Mouse (Mus musculus) midbrain, embryonic 11.5 days (tissue): Measurements from ENCODE around the gene Agbl4. TPM values are rescaled to one million over a fixed set of nuclear protein-coding genes. Genes with fewer than 3 reads are reported as not detected.

Experiments used
- ATAC-seq: fragments of 200-750 bp; cut with Nextera tagmentation; 2 replicates; pipeline ENCODE4 v1.8.0; 2017; ENCODE audit warnings: moderate TSS enrichment, moderate library complexity; ENCODE audit not compliant: low FRiP score
- DNase-seq: peaks from one replicate; pipeline ENCODE4 v3.0.0; 2015; ENCODE audit warnings: low spot score; ENCODE audit errors: missing footprints
- H3K27ac ChIP-seq: fragments of 300-500 bp; sonication (generic); 2 replicates; pipeline ENCODE4 v1.5.1; 2014; ENCODE audit warnings: low read depth, low read length
- H3K27me3 ChIP-seq: fragments of 300-500 bp; sonication (generic); 2 replicates; pipeline ENCODE4 v1.6.1; 2014; ENCODE audit warnings: mild to moderate bottlenecking, low read length, moderate library complexity, mixed read lengths; ENCODE audit not compliant: control insufficient read depth, insufficient read depth
- H3K36me3 ChIP-seq: fragments of 300-500 bp; sonication (generic); 2 replicates; pipeline ENCODE4 v1.6.1; 2014; ENCODE audit warnings: mild to moderate bottlenecking, low read length, moderate library complexity, mixed read lengths; ENCODE audit not compliant: control insufficient read depth, insufficient read depth
- H3K4me1 ChIP-seq: fragments of 300-500 bp; sonication (generic); 2 replicates; pipeline ENCODE4 v1.6.1; 2014; ENCODE audit warnings: low read length; ENCODE audit not compliant: control insufficient read depth, insufficient read depth
- H3K4me2 ChIP-seq: fragments of 300-500 bp; sonication (generic); 2 replicates; pipeline ENCODE4 v1.6.1; 2014; ENCODE audit warnings: mild to moderate bottlenecking, moderate library complexity
- H3K4me3 ChIP-seq: fragments of 300-500 bp; sonication (generic); 2 replicates; pipeline ENCODE4 v1.5.1; 2014; ENCODE audit warnings: low read depth, low read length
- H3K9ac ChIP-seq: fragments of 300-500 bp; sonication (generic); 2 replicates; pipeline ENCODE4 v1.6.1; 2014; ENCODE audit warnings: low read length
- H3K9me3 ChIP-seq: fragments of 300-500 bp; sonication (generic); 2 replicates; pipeline ENCODE4 v1.6.1; 2016; ENCODE audit warnings: low read length; ENCODE audit not compliant: control insufficient read depth
- WGBS: fragments of 180-500 bp; shearing (Covaris S2); extraction: QIAGEN DNeasy Blood & Tissue Kit; methylation state at CpG from one replicate; pipeline ENCODE4 v1.1.7; 2014; 5-methylcytosine and 5-hydroxymethylcytosine counted together
- polyA plus RNA-seq: library from polyadenylated mRNA; unstranded; fragments of >200 nt; fragmentation: Nextera tagmentation; extraction: Ambion mirVana; gene quantifications from 2 replicates; pipeline ENCODE4 v1.2.1, GENCODE M21; 2014

The Agbl4 gene
- polyA plus RNA-seq, 1 experiment from 2014 or later: 0.87 TPM

DNA sequence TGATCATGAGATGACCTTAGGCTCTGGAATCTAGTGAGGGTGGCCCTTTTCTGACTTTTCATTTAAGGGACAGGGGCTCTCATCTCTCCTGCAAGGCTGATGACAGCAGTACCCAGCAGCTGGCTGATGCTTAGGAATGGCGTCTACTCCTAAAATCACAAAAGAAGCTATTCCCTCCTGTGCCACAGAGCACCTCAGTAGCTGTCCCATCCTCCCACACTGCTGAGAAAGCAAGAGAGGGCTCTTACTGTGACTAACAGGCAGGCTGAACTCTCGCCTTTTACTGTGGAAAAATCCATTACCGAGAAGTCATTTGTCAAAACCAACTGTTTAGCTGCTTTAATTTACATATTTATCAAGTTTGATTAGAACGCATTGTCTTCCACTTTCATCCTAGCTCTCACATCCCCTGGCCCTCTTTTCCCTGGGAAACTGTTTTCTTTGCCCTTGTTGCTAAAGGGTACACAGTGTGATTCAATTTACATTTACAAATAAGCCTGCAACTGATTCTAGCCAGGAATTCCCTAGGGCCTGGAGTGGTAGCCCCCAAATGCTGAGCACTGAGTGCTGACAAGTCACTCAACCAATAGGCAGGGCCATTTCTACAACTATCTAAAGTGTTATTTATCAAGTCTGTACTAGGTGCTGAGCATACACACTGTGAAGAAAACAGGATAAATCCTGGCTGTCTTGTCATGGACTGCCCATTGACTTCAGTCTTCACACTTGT is 1119.8 kb downstream of the Agbl4 start:
- 40% methylated on average over 4 of the region's 4 CpGs for WGBS
- Histone ChIP-seq H3K4me1 (no peaks in the 10 kb centered on the region), H3K4me3 (no peak overlapping the region), H3K36me3 (no peaks in the 10 kb centered on the region), H3K27ac (no peak overlapping the region), H3K4me2 (no peak overlapping the region), H3K9me3 (no peaks in the 10 kb centered on the region), H3K27me3 (no peaks in the 10 kb centered on the region), H3K9ac (no peak overlapping the region)
- DNase-seq: peak; percentile 69
- peak; percentile 11; the same call in 1 of the 2 replicates for ATAC-seq

DNA sequence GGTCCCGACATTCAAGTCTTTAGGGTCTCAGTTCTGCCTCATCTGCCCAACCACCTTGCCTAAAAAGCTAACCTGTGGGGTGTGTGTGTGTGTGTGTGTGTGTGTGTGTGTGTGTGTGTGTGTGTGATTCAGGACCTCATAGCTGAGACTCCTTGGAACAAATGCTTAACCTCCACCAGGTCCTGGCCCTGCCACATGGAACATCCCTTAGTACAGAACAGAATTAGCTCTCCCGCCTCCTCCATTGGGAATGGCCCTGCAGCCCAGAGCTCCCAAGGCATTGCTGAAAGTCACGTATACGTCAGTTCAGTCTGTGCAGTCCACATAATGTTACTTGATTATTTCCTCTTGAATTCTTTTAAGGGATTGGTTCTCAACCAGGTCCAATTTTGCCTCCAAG is 1120.7 kb downstream of the Agbl4 start:
- Histone ChIP-seq H3K27me3 (no peaks in the 10 kb centered on the region), H3K9ac (no peak overlapping the region), H3K36me3 (no peaks in the 10 kb centered on the region), H3K4me3 (no peak overlapping the region), H3K27ac (no peak overlapping the region), H3K4me2 (no peak overlapping the region), H3K4me1 (no peaks in the 10 kb centered on the region), H3K9me3 (no peaks in the 10 kb centered on the region)
- ATAC-seq: no peak
- no peak for DNase-seq
- 87% methylated on average over 4 of the region's 4 CpGs for WGBS

DNA sequence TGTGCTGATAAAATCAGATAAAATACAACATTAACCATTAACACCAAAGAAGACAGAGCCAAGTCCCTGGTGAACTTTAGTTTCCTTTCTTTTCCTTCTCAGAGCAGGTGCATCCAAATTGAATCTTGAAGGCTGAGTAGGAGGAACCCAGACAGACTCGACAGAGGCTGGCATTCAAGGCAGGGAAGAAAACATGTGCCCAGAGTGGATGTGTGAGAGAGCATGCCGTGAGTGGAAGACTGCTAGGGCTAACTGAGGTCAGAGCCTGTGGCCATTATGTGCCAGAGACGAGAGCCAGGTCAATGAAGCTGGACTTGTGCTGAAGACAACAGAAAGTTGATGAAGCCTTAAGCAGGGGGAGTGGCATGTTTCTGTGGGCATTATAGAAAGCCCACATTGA is 1121.8 kb downstream of the Agbl4 start:
- no peak for DNase-seq
- Histone ChIP-seq H3K9me3 (no peaks in the 10 kb centered on the region), H3K27me3 (no peaks in the 10 kb centered on the region), H3K36me3 (no peaks in the 10 kb centered on the region), H3K9ac (no peak overlapping the region), H3K4me2 (no peak overlapping the region), H3K4me1 (no peaks in the 10 kb centered on the region), H3K27ac (no peak overlapping the region), H3K4me3 (no peak overlapping the region)
- ATAC-seq: no peak
- WGBS: 77% methylated on average over 3 of the region's 3 CpGs

DNA sequence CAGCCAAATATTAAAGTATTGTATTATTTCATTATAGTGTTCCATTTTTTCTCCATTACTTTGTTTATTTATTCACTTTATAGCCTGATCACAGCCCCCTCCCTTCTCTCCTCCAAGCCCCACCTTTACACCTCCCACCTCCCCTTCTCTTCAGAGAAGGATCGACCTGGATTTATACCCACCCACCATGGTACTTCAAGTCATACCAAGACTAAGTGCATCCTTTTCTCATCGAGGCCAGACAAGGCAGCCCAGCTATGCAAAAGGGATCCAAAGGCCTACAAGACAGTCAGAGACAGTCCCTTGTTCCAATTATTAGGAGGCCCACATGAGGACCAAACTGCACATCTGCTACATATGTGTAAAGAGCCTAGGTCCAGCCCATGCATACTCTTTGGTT is 1122.5 kb downstream of the Agbl4 start:
- WGBS: 84% methylated on average over 2 of the region's 2 CpGs
- Histone ChIP-seq H3K9ac (no peak overlapping the region), H3K27me3 (no peaks in the 10 kb centered on the region), H3K27ac (no peak overlapping the region), H3K36me3 (no peaks in the 10 kb centered on the region), H3K9me3 (no peaks in the 10 kb centered on the region), H3K4me3 (no peak overlapping the region), H3K4me1 (no peaks in the 10 kb centered on the region), H3K4me2 (no peak overlapping the region)
- ATAC-seq (no peak), DNase-seq (no peak)

GRCm38 (mm10) chr4:111522974-111523373 is 1125.5 kb downstream of the Agbl4 start:
- DNase-seq (peak; percentile 21), ATAC-seq (no peak)
- WGBS: 74% methylated on average over 2 of the region's 2 CpGs
- Histone ChIP-seq H3K9me3 (no peaks in the 10 kb centered on the region), H3K27me3 (no peaks in the 10 kb centered on the region), H3K9ac (no peak overlapping the region), H3K27ac (no peak overlapping the region), H3K4me1 (no peaks in the 10 kb centered on the region), H3K4me3 (no peak overlapping the region), H3K36me3 (no peaks in the 10 kb centered on the region), H3K4me2 (no peak overlapping the region)

GRCm38 (mm10) chr4:111528961-111529360 is 1131.5 kb downstream of the Agbl4 start:
- H3K4me2 ChIP-seq: no peak overlapping the region
- no peaks in the 10 kb centered on the region for H3K27me3 ChIP-seq
- H3K9ac ChIP-seq: no peak overlapping the region
- no peak overlapping the region for H3K4me3 ChIP-seq
- ATAC-seq: no peak
- no peaks in the 10 kb centered on the region for H3K4me1 ChIP-seq
- H3K36me3 ChIP-seq: no peaks in the 10 kb centered on the region
- WGBS: 93% methylated on average over 6 of the region's 6 CpGs
- peak; percentile 60 for DNase-seq
- no peak overlapping the region for H3K27ac ChIP-seq
- H3K9me3 ChIP-seq: no peaks in the 10 kb centered on the region

- Histone ChIP-seq H3K27ac (no peak overlapping the region), H3K9ac (no peak overlapping the region), H3K4me3 (no peak overlapping the region), H3K4me2 (no peak overlapping the region), H3K4me1 (no peaks in the 10 kb centered on the region), H3K36me3 (no peaks in the 10 kb centered on the region), H3K27me3 (no peaks in the 10 kb centered on the region), H3K9me3 (no peaks in the 10 kb centered on the region)
- peak; percentile 23 for DNase-seq
- 83% methylated on average over 4 of the region's 4 CpGs for WGBS
- no peak for ATAC-seq
Observed at GRCm38 (mm10) chr4:111529996-111530395, 1132.5 kb downstream of the Agbl4 start.

DNA sequence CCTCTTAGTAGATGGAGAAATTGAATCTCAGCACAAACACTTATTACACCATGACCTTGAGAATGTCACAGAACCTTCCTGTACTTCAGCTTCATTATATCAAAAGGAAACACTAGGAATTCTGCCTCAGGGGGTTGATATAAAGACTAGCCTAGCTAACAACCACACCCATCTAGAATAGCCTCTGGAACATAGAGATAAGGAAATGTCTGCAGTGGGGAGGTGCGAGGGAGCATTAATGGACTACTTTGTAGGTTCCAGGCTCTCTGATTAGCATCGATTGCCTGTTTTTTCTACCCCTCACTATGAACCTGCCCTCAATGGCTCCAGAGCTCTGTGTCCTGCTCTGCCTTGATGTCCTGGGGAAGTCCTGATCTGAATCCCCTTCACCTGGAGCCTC is 1133.1 kb downstream of the Agbl4 start:
- DNase-seq (peak; percentile 44), ATAC-seq (no peak)
- H3K36me3 ChIP-seq: no peaks in the 10 kb centered on the region
- H3K4me1 ChIP-seq: no peaks in the 10 kb centered on the region
- H3K4me3 ChIP-seq: no peak overlapping the region
- 87% methylated on average over 2 of the region's 2 CpGs for WGBS
- H3K9me3 ChIP-seq: no peaks in the 10 kb centered on the region
- no peak overlapping the region for H3K27ac ChIP-seq
- H3K9ac ChIP-seq: no peak overlapping the region
- no peak overlapping the region for H3K4me2 ChIP-seq
- no peaks in the 10 kb centered on the region for H3K27me3 ChIP-seq

- DNase-seq (no peak), ATAC-seq (no peak)
- Histone ChIP-seq H3K4me3 (no peak overlapping the region), H3K27me3 (no peaks in the 10 kb centered on the region), H3K9me3 (no peaks in the 10 kb centered on the region), H3K27ac (no peak overlapping the region), H3K4me2 (no peak overlapping the region), H3K4me1 (no peaks in the 10 kb centered on the region), H3K9ac (no peak overlapping the region), H3K36me3 (no peaks in the 10 kb centered on the region)
- 81% methylated on average over 2 of the region's 2 CpGs for WGBS
Observed at GRCm38 (mm10) chr4:111544684-111545083, 1147.2 kb downstream of the Agbl4 start.
